Mouse (Mus musculus) MEL (cell line): ENCODE measurements around the gene Slc5a5.

ENCODE experiments used
- CHD2 ChIP-seq: IDR thresholded peaks from 2 replicates; pipeline ENCODE4 v1.6.1; 2011; ENCODE audit warnings: low read length, improper control_type of control experiment
- CTCF ChIP-seq, 3 experiments: IDR thresholded peaks in 2 of 3; conservative IDR thresholded peaks in 1 of 3; 2 replicates each; pipeline ENCODE4 v1.5.1; 2011 to 2012; ENCODE audit warnings: low read length in 3 of 3, low read depth in 2 of 3, mild to moderate bottlenecking in 2 of 3, improper control_type of control experiment in 1 of 3, inconsistent platforms in 1 of 3, mixed read lengths in 1 of 3, moderate library complexity in 1 of 3; ENCODE audit not compliant: control insufficient read depth in 1 of 3, insufficient read depth in 1 of 3, poor library complexity in 1 of 3, severe bottlenecking in 1 of 3
- EP300 ChIP-seq, 2 experiments: IDR thresholded peaks; 2 replicates each; pipeline ENCODE4 v1.6.1; 2011; ENCODE audit warnings: improper control_type of control experiment in 2 of 2, low read length in 2 of 2, low read depth in 1 of 2, mild to moderate bottlenecking in 1 of 2
- ETS1 ChIP-seq: IDR thresholded peaks from 2 replicates; pipeline ENCODE4 v1.6.1; 2012; ENCODE audit warnings: low read depth, mild to moderate bottlenecking, inconsistent platforms, low read length, improper control_type of control experiment, moderate library complexity
- GABPA ChIP-seq: IDR thresholded peaks from 2 replicates; pipeline ENCODE4 v1.6.1; 2012; ENCODE audit warnings: low read depth, mild to moderate bottlenecking, inconsistent platforms, low read length, improper control_type of control experiment, moderate library complexity
- MAX ChIP-seq: IDR thresholded peaks from 2 replicates; pipeline ENCODE4 v1.6.1; 2011; ENCODE audit warnings: low read length, improper control_type of control experiment
- MXI1 ChIP-seq: IDR thresholded peaks from 2 replicates; pipeline ENCODE4 v1.6.1; 2011; ENCODE audit warnings: mild to moderate bottlenecking, low read depth, low read length, improper control_type of control experiment
- NRF1 ChIP-seq: IDR thresholded peaks from 2 replicates; pipeline ENCODE4 v1.6.1; 2014; ENCODE audit warnings: low read depth, mild to moderate bottlenecking, inconsistent platforms, low read length, improper control_type of control experiment, moderate library complexity; ENCODE audit not compliant: poor library complexity, insufficient read depth, severe bottlenecking
- POLR2A ChIP-seq, 2 experiments: IDR thresholded peaks; 2 replicates each; pipeline ENCODE4 v1.6.1; 2011 to 2012; ENCODE audit warnings: low read length in 2 of 2, mild to moderate bottlenecking in 2 of 2, control low read depth in 1 of 2, improper control_type of control experiment in 1 of 2, low read depth in 1 of 2, moderate library complexity in 1 of 2; ENCODE audit not compliant: control insufficient read depth in 1 of 2, insufficient read depth in 1 of 2, poor library complexity in 1 of 2
- POLR2AphosphoS2 ChIP-seq: IDR thresholded peaks from 2 replicates; pipeline ENCODE4 v1.6.1; 2011; ENCODE audit warnings: low read length, improper control_type of control experiment
- RAD21 ChIP-seq: IDR thresholded peaks from 2 replicates; pipeline ENCODE4 v1.6.1; 2011; ENCODE audit warnings: mild to moderate bottlenecking, low read depth, low read length, improper control_type of control experiment
- TCF12 ChIP-seq: IDR thresholded peaks from 2 replicates; pipeline ENCODE4 v1.6.1; 2014; ENCODE audit warnings: low read depth, mild to moderate bottlenecking, inconsistent platforms, low read length, improper control_type of control experiment, moderate library complexity
- ZC3H11A ChIP-seq: IDR thresholded peaks from 2 replicates; pipeline ENCODE4 v1.6.1; 2012; ENCODE audit warnings: low read depth, mild to moderate bottlenecking, inconsistent platforms, low read length, improper control_type of control experiment

- TF ChIP-seq CTCF (IDR thresholded peaks at IDR 0.05 in 2 of 3, conservative IDR thresholded peaks at IDR 0.05 in 1 of 3; ENCODE audit: control insufficient read depth in 1 of 3, insufficient read depth in 1 of 3, low read depth in 2 of 3, low read length in 3 of 3, poor library complexity in 1 of 3, severe bottlenecking in 1 of 3) (no peak), ZC3H11A (no peak), CHD2 (no peak), ETS1 (no peak), TCF12 (no peak), EP300 (IDR thresholded peaks at IDR 0.05; ENCODE audit: low read depth in 1 of 2, low read length in 2 of 2) (no peak), NRF1 (no peak), POLR2A (IDR thresholded peaks at IDR 0.05; ENCODE audit: control insufficient read depth in 1 of 2, insufficient read depth in 1 of 2, low read depth in 1 of 2, low read length in 2 of 2, poor library complexity in 1 of 2) (no peak), MAX (no peak), GABPA (no peak), RAD21 (no peak), POLR2AphosphoS2 (no peak), MXI1 (no peak)
Measured at GRCm38 (mm10) chr8:70902211-70902610, 9.7 kb upstream of the Slc5a5 start.
